Mouse (Mus musculus) retina, postnatal 1 day (tissue): ENCODE data around the gene Dlgap4.

Experiments used
- DNase-seq: peaks from one replicate; pipeline ENCODE4 v3.0.0-alpha.2; 2012

Gene Dlgap4

DNA sequence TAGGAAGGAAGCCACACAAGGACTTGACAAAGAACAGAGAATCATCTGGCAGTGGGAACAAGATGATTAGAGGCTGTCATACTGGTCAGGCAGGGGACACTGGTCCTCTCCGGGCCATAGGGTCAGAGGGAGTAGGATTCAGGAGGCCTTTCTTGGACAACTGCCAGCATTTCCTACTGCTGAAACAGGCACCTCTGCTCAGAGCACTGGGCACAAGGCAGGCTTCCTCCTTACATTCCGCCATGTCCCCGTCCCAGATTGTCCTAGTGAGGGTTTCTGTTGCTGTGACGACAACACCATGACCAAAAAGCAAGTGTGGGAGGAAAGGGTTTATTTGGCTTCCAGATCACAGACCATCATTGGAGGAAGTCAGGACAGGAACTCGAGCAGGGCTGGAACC lies 105.3 kb downstream of the Dlgap4 start:
- DNase-seq, result peak; percentile 66

DNA sequence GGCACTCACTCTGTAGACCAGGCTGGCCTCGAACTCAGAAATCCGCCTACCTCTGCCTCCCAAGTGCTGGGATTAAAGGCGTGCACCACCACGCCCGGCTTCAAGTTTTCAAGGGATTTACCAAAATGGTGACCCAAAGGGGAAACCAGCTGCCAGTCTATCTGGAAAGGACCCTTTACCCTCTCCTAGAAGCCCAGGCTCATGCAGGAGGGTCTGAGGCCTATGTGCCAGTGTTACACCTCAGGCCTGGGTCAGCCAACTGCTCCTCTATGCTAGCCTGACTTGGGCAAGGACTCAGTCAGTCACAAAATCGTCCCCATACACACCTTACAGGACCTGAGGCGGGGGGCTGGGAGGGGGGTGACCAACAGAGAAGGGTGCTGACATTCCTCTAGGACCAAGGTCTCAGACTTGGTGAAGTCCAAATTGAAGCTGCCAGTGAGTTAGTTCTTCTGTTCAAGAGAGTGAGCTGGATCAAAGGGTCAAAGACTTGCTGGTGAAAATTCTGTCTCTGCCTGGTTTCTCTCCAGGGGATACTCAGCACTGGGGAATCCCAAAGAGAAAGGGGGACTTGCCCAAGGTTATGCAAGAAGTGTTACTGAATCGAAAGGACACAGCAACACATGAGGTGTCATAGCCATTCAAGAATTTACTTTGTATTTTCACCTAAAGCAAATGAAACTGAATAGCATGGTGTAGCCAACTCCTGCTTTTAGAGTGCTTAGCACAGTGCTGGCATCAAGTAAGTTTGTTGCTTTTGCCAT lies 106.2 kb downstream of the Dlgap4 start:
- DNase-seq, result no peak

DNA sequence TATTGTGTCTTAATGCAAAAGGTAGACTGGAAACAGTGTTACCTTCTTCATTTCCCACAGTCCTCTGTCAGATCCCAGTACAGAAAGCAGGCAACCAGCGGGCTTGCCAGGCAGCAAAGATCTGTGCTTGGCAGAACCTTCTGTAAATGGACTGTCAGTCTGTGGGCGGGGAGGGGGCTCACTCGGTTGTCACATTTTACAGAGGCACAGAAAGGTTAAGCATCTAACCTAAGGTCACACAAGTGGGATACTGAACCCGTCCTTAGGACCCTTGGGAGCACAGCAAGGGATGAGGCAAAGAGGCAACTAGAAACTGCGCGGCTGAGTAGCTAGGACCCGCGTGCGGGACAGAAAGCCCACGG lies 106.8 kb downstream of the Dlgap4 start:
- no peak for DNase-seq

DNA sequence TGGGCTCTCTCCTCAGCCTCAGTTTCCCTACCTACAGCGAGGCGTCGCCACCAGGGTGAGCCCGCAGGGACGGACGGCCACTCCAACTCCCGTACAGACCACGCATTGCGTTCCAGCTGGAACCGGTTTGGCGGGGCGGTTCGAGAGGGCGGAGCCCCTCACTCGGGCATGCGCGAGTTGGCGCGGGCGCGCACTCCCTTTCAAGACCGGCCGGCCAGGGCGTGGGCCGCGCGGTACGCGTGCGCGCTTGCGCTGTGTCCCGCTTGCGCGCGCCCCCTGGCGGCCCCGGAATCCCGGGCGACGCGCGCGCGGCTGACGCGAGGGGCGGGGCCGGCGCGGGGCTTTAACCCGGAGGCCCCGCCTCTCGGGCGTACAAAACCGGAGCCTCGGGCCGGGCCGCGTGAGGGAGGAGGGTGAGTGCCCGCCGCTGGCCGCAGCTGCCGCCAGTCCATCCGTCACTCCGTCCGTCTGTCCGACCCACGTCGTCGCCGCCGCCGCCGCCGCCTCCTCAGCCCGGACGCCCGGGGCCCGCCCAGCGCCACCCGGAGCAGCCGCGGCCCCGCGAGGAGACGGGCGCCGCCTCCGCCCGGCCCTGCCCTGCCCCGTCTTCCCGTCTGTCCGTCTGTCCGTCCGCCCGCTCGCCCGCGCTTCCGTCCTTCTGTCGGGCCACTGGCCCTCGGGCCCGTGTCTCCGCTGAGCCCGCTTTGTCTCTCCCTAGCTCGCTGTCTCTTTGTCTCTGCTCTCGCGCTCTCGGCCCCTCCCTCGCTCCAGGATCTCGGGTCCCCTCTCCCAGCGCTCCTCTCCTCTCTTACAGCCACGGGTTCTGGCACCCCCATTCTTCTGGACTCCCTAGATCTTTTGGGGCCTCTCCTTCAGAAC lies 107.4 kb downstream of the Dlgap4 start:
- peak; percentile 95 for DNase-seq

DNA sequence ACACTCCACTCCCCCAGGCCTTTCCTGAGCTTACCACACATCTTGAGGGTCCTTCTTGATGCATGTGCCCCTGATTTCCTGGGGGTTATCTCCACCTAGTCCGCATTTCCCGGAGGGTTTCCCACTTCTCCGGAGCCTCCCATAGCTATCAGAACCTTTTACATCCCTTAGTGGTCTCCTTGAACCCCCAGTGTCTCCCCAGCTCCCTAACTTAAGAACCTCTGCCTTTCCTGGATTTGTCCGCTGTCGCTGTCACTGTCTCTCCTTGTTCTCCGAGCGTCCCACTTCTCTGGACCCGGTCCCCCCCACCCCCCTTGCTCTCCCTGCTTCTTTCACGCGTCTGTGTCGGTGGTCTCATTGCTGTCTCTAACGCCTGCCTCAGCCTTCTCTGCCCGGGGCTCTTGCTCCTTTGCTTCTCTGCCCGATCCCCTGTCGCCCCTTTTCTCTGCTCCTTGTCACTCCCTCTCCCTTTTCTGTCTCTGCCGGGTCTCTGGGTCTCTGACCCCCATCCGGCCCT lies 108.1 kb downstream of the Dlgap4 start:
- no peak for DNase-seq

DNA sequence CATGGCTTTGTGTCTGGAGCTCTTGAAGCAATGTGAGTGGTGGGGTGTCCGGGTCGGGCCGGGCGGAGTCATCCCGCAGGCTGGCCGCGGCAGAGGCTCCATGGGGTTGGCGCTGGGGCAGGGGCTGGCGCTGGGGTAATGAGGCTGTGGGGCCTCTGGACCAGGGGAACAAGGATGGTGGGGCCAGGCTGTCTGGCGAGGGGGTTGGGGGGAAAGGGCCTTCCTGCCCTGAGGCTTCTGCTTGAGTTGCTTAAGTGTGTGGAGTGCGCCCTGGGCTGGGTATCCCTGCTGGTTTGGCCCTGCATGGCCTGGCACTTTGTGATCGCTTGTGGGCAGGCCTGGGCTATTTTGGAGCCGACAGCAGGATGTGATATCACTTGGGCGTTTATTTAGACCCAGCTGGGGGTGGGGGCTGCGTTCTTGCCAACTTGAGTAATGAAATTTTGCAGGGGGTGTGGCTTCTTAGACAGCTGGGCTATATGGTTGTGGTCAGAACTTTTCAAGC lies 108.6 kb downstream of the Dlgap4 start:
- peak; percentile 68 for DNase-seq

DNA sequence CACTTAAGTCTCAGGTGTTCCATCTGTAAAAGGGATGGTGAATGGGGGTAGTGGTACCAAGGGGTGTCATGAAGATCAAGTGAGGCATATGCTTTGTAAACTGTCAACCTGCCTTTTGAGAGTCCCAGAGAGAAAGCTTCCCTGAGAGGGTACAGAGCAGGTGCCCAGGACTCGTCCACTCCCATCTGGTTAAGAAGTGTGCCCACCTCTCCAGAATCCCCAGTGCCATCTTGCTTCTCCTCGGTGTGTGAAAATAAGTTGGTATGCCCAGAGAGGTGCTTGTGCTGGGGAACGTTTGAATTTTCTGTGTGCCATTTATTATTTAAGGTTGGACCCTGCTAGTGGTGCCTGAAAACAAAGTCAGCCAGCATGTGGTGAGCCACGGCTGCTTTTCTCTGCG lies 109.2 kb downstream of the Dlgap4 start:
- no peak for DNase-seq

DNA sequence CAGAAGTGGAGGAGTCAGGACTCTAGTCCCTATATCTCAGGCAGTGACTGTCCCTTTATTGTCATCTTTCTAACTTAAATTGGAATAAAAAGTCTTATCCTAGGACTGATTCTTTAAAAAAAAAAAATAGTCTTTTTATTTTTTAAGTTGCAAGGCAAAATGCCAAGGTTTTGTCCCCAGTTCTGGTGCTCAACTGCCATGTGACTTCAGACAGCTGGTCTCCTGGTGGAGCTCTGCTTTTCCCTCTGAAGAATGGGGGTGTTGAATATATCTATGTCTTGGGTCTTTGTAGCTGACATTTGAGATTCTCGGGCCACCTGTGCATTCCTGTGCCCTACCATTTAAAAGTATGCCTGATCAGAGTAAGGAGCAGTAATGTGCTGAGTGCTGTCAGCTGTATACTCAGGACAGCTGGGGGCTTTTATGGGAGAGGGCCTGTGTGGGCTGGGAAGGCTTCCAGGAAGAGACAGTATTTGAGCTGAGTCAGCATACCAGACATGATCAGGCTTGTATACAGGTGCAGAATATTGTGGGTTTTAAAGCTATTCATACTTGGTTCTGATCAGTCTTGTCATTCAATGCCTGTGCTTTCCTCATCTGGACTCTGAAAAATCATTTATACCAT lies 110.5 kb downstream of the Dlgap4 start:
- no peak for DNase-seq

DNA sequence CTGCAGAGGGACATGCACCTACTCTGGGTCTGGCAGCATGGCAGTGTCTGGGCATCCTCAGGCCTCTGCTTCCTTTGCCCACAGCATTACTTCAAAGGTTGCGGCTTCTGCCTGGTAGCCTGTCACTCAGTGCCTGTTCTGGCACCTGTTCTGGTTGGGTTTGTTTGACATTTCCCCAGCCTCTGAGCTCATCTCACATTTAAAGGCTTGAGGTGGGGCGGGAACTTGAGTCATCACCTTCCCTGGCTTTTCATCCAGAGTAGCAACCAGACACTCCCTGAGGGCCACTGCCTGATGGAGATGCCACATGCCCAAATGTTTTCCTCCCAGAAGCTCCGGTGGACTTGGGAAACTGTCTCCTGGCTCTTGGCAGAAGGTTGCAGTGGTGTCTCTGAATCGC lies 111.4 kb downstream of the Dlgap4 start:
- DNase-seq, result no peak

DNA sequence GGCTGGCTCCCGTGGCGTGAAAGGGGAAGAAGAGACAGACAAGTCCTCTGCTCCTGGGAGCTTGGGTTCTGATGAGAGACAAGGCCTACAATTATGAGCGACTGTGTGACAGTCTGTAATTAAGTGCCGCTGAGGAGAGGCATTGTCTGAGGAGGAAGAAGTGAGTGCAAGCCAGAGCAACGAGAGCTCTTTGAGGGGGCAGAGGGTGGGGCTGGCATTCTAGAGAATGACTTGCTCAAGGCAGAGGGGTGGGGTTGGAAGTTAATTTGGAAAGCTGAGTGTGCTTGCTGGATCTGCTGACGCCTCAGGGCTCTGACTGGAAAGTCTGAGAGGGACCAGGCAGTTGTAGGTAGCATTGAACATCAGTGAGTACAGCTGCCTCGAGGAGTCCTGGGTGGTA lies 112.8 kb downstream of the Dlgap4 start:
- peak; percentile 54 for DNase-seq

DNA sequence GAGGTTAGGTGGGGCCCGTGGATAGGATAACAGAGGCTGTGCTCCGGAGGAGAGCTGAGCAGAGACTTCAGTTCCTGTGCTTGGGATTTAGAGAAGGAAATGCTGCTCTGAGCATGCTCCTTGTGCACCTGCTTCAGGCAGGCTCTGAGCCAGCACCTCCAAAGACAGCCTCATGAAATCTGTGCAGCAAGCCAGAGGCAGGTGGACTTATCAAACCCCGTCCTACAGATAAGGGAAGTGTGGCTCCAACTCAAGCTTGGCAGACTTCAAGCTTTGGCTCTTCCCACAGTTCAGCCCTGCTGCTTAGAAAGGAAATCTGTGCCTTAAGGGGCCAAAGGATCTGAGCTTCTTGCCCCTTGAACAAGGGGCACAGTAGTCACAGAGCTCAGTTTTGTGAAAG lies 113.4 kb downstream of the Dlgap4 start:
- no peak for DNase-seq

DNA sequence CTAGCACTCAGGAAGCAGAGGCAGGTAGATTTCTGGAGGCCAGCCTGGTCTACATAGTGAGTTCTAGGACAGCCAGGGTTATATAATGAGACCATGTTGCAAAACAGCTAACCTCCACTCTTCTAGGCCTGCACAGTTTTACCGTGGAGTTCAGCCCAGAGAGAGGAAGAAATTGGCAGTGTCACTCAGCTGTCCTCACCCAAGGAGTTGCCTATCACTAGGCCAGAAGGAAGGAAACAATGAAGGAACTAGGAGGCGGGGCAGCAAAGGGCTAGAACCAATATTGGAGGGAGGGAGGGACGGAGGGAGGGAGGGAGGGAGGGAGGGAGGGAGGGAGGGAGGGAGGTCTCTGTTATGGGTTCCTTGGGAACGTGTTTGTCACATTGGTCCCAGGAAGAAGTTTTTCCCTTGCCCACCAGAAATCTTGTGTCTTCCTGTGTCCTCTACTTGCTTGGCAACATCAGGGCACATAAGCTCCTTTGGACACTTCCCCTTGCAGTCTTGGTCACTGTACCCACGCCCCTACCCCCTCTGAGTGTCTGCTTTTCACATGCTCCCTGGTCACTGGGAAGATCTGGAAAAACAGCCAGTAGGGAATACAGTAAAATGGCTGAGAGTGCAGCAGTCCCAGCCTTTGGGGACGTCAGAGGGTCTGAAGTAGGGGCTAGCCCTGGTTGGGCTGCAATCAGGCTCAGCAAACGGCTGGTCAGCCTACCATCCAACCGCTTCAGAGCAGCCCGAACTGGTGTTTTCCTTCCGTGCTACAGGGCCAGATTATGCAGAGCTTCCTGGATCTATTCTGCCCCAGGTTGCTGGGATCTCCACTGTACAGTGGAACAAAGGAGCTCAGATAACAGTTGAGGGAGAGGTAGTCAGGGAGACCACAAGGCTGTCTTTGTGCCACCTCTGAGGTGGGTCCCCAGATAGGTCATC lies 116.3 kb downstream of the Dlgap4 start:
- peak; percentile 35 for DNase-seq

DNA sequence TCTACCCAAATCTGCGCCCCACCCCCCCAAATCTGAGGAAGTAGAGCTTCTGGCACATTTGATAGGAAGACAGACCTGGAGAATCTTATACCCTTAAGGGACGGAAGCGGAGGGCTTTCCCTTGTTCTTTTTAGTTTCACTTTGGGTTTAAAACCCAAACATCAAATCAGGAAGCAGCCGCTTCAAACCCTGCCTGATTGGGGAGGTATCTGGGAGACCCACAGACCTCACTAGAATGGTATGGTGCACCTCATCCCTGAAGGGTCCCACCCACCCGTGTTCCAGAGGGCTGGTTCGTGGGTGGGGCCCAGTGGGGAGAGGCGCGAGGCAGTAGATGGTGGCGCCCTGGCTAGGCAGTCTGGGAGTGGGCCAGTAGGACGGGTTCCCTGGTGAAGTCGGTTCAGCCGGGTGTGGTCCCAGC lies 117.0 kb downstream of the Dlgap4 start:
- no peak for DNase-seq

DNA sequence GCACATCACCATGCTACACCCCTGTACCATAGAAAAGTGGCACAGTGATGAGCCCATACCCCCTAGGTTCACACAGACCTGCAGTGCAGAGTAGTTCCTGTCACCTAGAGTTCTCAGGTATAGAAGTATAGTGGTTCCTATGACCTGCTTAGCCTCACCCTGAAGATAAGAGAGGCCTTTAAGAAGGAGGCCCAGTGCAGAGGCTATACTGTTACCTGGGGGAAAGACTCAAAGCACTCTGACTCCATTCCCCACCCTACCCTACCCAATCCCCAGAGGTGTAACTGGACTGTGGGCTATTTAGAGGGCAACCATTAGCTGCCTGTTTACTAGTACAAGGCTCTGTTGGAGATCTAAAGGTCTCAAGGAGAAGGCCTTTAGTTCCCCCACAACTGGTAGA lies 118.1 kb downstream of the Dlgap4 start:
- DNase-seq, result no peak

DNA sequence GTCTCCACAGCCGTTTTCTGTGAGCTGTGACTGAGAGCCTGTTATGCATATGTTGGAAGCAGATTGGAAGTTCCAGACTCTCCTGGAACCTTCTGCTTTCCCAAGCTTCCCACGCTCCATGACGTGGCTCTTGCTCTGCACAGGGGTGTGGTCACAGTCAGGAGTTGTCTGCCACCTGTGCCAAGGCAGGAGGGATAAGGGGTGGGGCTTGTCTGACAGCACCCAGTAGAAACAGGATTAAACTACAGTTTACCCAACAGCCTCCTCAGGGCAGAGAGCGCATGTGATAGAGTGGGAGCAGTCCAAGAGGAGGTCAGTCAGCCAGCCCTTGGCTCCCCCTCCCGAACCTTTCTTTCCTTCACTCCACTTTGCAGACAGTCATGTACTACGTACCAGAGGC lies 118.6 kb downstream of the Dlgap4 start:
- no peak for DNase-seq

DNA sequence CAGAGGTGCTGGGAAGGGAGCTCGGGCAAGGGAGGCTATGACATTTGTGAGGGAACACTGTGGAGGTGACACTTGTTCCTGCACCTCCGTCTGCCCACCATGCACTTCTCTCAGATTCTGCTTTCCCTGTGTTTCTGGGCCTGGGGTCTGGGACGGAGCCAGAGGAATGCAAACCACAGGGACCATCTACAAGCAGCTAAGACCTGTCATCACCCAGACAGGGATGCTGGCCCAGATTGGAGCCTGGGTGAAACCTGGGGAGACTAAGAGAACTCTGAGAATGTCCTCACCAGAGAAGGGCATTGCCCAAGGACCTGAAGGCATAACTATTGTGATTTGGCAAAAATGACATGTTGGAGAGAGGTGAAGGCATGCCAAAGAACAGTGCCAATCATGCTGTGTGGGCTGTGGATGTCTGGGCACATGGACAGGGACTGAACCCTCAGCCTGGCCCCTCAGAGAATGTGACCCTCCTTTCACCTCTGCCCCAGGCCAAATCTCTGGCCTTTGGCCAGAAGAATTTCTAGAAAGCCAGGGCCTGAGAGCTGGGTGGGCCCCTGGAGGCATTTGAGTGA lies 122.3 kb downstream of the Dlgap4 start:
- peak; percentile 52 for DNase-seq

DNA sequence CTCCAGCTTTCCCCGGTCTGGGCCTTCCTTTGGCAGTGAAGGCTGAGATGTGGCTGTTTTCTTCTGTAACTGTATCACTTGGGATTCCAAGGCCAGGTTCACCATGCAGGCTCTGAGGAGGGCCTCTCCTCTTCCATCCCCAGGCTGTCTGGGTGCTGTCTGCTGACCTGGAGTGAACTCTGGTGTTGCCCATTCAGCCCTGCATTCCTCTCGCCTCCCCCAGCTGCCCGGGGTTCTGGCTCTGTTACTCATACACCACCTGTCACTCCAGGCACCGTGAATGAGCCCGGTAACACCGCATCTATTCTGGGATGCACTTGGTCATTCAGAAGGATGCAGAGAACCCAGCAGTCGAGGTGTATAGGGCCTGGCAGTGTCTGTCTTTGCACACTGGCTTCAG lies 123.3 kb downstream of the Dlgap4 start:
- no peak for DNase-seq

DNA sequence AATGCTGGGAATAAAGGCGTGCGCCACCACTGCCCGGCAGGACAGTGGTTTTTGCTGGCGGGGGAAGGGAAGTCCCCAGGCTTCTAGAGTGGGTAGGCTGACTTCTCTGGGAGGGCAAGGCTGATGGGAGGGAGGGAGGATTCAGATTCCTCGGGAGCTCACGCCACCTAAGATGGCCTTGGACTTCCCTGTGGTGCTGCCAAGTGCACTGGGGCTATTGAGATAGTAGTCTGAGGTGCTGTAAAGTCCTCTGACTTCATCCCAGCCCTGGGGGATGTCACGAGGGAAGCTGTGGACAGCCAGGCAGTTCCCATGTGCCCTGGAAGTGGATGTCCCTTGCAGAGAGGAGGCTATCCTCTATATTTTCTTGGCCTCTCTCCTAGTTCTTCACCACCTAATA lies 124.5 kb downstream of the Dlgap4 start:
- no peak for DNase-seq

DNA sequence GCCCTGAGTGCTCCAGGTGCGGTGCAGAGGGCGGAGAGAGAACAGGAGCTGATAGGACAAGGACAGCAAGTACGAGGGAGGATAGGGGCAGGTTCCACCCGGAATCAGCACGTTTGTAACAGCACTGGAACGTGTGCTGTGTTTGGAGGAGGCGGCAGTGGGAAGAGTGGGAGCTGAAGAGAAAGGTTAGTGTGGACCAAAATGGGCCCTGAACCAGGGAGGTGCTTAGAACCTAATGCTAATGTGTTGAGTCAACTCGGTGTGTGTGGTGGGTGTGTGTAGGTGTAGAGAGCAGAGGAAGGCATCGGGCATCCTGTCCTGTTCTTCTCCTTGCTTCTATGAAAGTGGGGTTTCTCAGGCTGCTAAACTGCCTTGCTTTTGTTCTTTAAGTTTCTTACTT lies 127.8 kb downstream of the Dlgap4 start:
- DNase-seq, result no peak

DNA sequence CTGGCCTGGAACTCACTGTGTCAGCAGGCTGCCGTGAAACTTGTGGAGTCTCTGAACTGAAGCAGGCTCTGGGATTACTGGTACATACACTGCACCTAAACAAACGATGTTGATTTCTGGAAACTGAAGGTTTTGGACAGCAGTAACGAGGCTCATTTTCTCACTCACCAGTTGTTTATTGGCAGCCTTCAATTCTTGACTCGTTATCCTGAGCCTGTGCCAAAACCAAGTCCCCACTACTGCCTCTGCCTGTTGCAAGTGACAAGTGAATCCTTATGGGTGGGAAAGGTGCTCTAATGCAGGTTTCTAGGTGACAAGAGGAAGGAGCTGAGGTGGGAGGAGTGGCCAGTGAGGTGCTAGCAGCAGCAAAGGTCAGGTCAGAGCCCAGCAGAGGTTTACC lies 128.5 kb downstream of the Dlgap4 start:
- DNase-seq, result no peak

DNA sequence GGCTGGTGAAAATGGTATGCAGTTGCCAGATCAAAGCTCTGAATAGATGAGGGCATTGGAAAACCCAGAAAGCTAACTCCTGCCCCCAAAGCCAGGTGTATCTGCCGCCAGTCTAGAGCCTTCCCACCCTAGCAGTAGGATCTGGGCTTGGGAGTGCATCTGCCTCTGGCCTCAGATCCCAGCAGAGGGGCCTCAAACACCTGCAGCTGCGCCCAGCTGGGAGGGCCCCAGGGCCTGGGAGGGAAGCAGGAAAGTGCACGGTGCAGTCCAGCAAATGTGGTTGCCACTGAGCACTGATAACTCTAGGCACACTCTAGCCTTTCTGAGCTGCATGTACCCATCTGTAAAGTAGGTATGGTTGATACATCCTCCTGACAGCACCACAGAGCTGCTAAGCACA lies 129.7 kb downstream of the Dlgap4 start:
- DNase-seq, result no peak

DNA sequence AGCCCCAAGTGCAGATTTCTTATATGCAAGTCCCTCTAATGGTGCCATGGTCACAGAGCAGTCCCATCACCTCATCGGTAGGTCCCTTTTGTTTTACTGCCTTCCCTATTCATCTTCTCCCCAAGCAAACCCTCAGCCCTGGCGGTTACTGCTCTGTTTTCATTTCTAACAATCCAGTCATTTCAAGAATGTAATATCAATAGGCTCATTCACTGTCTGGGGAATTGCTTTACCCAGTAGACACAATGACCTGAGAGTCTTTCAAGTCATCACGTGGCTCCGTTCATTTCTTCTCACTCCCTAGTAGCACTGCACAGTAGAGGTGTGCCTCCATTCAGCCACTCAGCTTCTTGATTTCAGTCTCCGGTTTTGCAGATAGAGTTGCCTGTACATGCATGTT lies 130.9 kb downstream of the Dlgap4 start:
- DNase-seq, result no peak
